Mouse (Mus musculus): ENCODE measurements around the gene Scnn1a. TPM values are rescaled to one million over a fixed set of nuclear protein-coding genes. Genes with fewer than 3 reads are reported as not detected.

The Scnn1a gene
- polyA plus RNA-seq, 1 experiment = 5.6 TPM

DNA sequence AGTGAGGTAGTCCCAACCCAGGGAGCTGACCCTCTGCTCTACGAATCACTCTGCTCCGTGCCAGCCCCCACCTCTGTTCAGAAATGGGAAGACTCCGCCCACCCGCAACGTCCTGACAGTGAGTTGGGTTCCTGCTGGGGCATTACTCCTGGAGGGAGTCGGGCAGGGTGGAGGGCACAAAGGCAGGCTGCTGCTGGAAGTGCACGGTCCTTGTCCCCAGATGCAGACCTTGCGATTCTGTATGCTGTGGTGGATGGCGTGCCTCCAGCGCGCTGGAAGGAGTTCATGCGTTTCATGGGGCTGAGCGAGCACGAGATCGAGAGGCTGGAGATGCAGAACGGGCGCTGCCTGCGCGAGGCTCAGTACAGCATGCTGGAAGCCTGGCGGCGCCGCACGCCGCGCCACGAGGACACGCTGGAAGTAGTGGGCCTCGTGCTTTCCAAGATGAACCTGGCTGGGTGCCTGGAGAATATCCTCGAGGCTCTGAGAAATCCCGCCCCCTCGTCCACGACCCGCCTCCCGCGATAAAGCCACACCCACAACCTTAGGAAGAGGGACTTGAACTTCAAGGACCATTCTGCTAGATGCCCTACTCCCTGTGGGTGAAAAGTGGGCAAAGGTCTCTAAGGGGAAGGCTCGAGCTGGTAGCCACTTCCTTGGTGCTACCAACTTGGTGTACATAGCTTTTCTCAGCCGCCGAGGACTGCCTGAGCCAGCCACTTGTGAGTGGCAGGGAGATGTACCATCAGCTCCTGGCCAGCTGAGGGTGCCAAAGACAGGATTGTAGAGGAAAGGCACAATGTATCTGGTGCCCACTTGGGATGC is 41.2 kb downstream of the Scnn1a start:
- TF ChIP-seq POLR2A (IDR thresholded peaks at IDR 0.05; ENCODE audit: borderline replicate concordance, control insufficient read depth, low read depth, low read length) = no peak
- peak; percentile 33; the same call in 1 of the 2 replicates for TF ChIP-seq CTCF (IDR thresholded peaks at IDR 0.05; ENCODE audit: control insufficient read depth, insufficient read depth, low read length)
- 82% methylated on average over 38 of the region's 38 CpGs for WGBS
- H3K4me1 ChIP-seq (ENCODE audit: control insufficient read depth, insufficient read depth, low read length) = peaks cover 3% of the 10 kb centered on the region; the same call in 1 of the 2 replicates
- no peak overlapping the region for H3K4me3 ChIP-seq (replicated peaks; ENCODE audit: control insufficient read depth, low read depth, low read length)
- H3K27ac ChIP-seq (ENCODE audit: control insufficient read depth, insufficient read depth, low read depth, low read length, poor library complexity) = no peak overlapping the region

DNA sequence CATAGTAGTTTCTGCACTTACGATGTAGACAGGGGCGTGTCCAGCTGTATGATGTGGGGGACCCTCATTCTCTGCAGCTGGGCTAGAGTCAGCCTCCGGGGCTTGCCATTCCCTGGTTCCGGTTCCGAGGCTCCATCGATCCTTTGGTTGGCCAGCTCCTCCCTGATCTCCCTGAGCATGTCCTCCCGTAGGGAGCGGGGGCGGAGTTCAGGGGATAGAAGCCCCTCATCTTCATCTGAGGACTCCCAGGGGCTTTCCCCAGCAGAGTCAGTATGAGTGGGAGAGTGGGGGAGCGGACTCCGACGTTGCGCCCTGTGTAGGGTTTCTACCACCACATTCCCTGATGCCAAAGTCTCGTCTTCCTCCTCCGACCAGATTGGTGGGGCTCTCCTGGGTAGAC is 42.6 kb downstream of the Scnn1a start:
- WGBS = 83% methylated on average over 15 of the region's 15 CpGs
- Histone ChIP-seq H3K27ac (ENCODE audit: control insufficient read depth, insufficient read depth, low read depth, low read length, poor library complexity) (no peak overlapping the region), H3K4me3 (replicated peaks; ENCODE audit: control insufficient read depth, low read depth, low read length) (no peak overlapping the region), H3K4me1 (ENCODE audit: control insufficient read depth, insufficient read depth, low read length) (peaks cover 6% of the 10 kb centered on the region; the same call in 1 of the 2 replicates)
- no peak for TF ChIP-seq POLR2A (IDR thresholded peaks at IDR 0.05; ENCODE audit: borderline replicate concordance, control insufficient read depth, low read depth, low read length)
- no peak for TF ChIP-seq CTCF (IDR thresholded peaks at IDR 0.05; ENCODE audit: control insufficient read depth, insufficient read depth, low read length)

DNA sequence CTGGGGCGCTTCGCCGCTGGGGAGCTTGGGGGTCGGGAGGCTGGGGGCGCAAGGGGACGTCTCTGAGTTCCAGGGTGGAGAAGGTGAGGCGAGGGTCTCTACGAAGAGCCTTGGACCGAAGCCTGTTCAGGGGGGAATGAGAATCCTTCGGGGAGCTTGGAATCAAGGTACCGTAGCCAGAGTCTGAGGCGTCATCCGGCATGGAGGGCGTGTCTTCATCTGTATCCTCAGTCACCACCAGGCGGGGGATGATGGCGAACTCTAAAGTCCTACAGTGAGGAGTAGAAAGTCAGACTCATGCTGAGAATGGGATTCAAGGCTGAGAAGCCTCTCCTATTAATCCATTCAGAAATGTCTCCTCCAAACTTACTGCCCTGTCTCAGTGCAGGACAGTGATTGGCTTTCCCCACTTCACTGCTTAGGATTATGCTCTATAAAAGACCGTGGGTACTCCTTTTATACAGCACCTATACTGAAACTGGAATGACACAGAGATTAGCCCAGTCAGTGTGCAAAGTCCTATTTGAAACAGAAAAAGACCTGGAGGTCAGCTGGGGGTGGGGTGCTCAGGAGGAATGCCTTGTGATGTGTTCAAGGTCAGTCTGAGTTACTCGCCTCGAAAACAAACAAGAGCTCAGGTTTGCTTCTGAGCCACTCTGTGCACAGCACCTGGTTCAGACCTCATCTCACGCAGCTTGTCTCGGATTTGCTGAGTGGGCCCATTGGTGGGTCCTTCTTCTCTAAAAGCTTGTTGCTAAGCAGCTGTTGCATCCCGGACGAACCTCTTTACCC is 43.2 kb downstream of the Scnn1a start:
- no peak overlapping the region for H3K27ac ChIP-seq (ENCODE audit: control insufficient read depth, insufficient read depth, low read depth, low read length, poor library complexity)
- no peak overlapping the region for H3K4me3 ChIP-seq (replicated peaks; ENCODE audit: control insufficient read depth, low read depth, low read length)
- 74% methylated on average over 23 of the region's 23 CpGs for WGBS
- peaks cover 8% of the 10 kb centered on the region; the same call in 1 of the 2 replicates for H3K4me1 ChIP-seq (ENCODE audit: control insufficient read depth, insufficient read depth, low read length)
- no peak for TF ChIP-seq CTCF (IDR thresholded peaks at IDR 0.05; ENCODE audit: control insufficient read depth, insufficient read depth, low read length)
- no peak for TF ChIP-seq POLR2A (IDR thresholded peaks at IDR 0.05; ENCODE audit: borderline replicate concordance, control insufficient read depth, low read depth, low read length)

- Histone ChIP-seq H3K4me3 (replicated peaks; ENCODE audit: control insufficient read depth, low read depth, low read length) (no peak overlapping the region), H3K27ac (ENCODE audit: control insufficient read depth, insufficient read depth, low read depth, low read length, poor library complexity) (no peak overlapping the region), H3K4me1 (ENCODE audit: control insufficient read depth, insufficient read depth, low read length) (peaks cover 8% of the 10 kb centered on the region; the same call in 1 of the 2 replicates)
- WGBS = 12% methylated on average over 8 of the region's 8 CpGs
- TF ChIP-seq CTCF (IDR thresholded peaks at IDR 0.05; ENCODE audit: control insufficient read depth, insufficient read depth, low read length) (0 out of 2 replicates have a peak, but pooled peaks have one; percentile 31), POLR2A (IDR thresholded peaks at IDR 0.05; ENCODE audit: borderline replicate concordance, control insufficient read depth, low read depth, low read length) (no peak)
These were observed 44.0 kb downstream of the Scnn1a start for GRCm38 (mm10) chr6:125364448-125364847.

DNA sequence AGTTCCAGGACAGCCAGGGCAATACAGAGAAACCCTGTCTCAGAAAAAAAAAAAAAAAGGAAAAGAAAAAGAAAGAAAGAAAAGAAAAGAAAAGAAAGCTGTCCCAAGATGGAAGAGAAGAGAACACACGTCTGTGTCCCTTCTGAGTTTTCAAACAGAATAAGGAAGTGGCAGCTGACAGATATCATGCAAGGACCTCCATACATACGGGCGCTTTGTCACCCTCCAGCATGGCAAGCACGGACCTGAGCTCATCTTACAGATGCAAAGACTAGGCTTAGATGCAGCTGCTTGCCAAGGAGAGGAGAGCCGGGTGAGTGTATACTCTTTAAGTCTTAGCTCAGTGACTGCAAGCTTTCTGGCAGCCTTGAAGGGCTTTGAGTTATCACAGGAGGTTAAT is 45.1 kb downstream of the Scnn1a start:
- H3K4me3 ChIP-seq (replicated peaks; ENCODE audit: control insufficient read depth, low read depth, low read length) = no peak overlapping the region
- TF ChIP-seq CTCF (IDR thresholded peaks at IDR 0.05; ENCODE audit: control insufficient read depth, insufficient read depth, low read length) (no peak), POLR2A (IDR thresholded peaks at IDR 0.05; ENCODE audit: borderline replicate concordance, control insufficient read depth, low read depth, low read length) (no peak)
- H3K27ac ChIP-seq (ENCODE audit: control insufficient read depth, insufficient read depth, low read depth, low read length, poor library complexity) = no peak overlapping the region
- H3K4me1 ChIP-seq (ENCODE audit: control insufficient read depth, insufficient read depth, low read length) = peaks cover 8% of the 10 kb centered on the region; the same call in 1 of the 2 replicates
- WGBS = 41% methylated on average over 5 of the region's 5 CpGs

DNA sequence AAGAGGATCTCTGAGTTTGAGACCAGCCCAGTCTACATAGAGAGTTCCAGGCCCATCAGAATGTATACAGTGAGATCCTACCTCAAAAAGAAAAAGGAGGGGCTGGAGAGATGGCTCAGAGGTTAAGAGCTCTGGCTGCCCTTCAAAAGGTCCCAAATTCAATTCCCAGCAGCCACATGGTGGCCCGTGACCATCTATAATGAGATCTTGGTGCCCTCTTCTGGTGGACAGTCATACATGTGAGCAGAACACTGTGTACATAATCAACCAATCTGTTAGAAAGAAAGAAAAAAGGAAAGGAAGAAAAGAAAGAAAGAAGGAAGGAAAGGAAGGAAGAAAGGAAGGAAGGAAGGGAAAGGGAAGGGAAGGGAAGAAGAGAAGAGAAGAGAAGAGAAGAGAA is 45.7 kb downstream of the Scnn1a start:
- Histone ChIP-seq H3K4me3 (replicated peaks; ENCODE audit: control insufficient read depth, low read depth, low read length) (no peak overlapping the region), H3K27ac (ENCODE audit: control insufficient read depth, insufficient read depth, low read depth, low read length, poor library complexity) (no peak overlapping the region), H3K4me1 (ENCODE audit: control insufficient read depth, insufficient read depth, low read length) (peaks cover 8% of the 10 kb centered on the region; the same call in 1 of the 2 replicates)
- 50% methylated on average over 1 of the region's 1 CpGs for WGBS
- TF ChIP-seq POLR2A (IDR thresholded peaks at IDR 0.05; ENCODE audit: borderline replicate concordance, control insufficient read depth, low read depth, low read length) = no peak
- 0 out of 2 replicates have a peak, but pooled peaks have one; percentile 25 for TF ChIP-seq CTCF (IDR thresholded peaks at IDR 0.05; ENCODE audit: control insufficient read depth, insufficient read depth, low read length)

GRCm38 (mm10) chr6:125367758-125368371 is 47.4 kb downstream of the Scnn1a start:
- peak overlapping the region; percentile 49 for H3K27ac ChIP-seq (ENCODE audit: control insufficient read depth, insufficient read depth, low read depth, low read length, poor library complexity)
- under 1% methylated on average over 4 of the region's 4 CpGs for WGBS
- TF ChIP-seq POLR2A (IDR thresholded peaks at IDR 0.05; ENCODE audit: borderline replicate concordance, control insufficient read depth, low read depth, low read length) = no peak
- no peak for TF ChIP-seq CTCF (IDR thresholded peaks at IDR 0.05; ENCODE audit: control insufficient read depth, insufficient read depth, low read length)
- H3K4me3 ChIP-seq (replicated peaks; ENCODE audit: control insufficient read depth, low read depth, low read length) = no peak overlapping the region
- H3K4me1 ChIP-seq (ENCODE audit: control insufficient read depth, insufficient read depth, low read length) = peaks cover 8% of the 10 kb centered on the region; the same call in 1 of the 2 replicates

Data from bone marrow, adult 2 months (tissue).